Mouse (Mus musculus): Measurements from ENCODE around the gene Olfr1373. TPM values are rescaled to one million over a fixed set of nuclear protein-coding genes. Genes with fewer than 3 reads are reported as not detected.
"Not testable (repeated sequence)": the region's sequence is repeated elsewhere in the genome, so short reads cannot be mapped to it uniquely, and the experiment has no call there.

Gene Olfr1373
- polyA plus RNA-seq, 1 experiment = not detected

DNA sequence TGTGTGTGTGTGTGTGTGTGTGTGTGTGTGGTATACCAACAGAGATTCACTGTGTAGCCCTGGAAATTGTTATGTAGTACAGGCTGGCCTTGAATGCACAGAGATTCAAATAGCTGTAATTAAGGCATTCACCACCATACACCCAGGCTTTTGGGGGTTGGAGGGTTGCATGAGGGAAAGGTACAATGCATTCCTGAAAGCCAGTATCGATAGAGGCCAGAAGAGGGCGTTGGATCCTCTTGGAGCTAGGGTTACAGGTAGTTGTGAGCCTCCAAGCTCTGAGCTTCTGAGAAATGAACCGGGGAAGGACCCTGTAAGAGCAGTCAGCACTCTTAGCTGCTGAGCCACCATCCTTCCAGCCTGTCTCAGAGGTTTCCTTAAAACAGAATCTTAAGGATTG, 16.2 kb downstream of the Olfr1373 start:
- Histone ChIP-seq H3K4me1 (ENCODE audit: control insufficient read depth, insufficient read depth, low read length) (peaks cover 15% of the 10 kb centered on the region), H3K4me3 (ENCODE audit: insufficient read depth, low read length) (no peak overlapping the region), H3K27ac (ENCODE audit: insufficient read depth, low read length) (peak overlapping the region; percentile 66)
- TF ChIP-seq CTCF (IDR thresholded peaks at IDR 0.05; ENCODE audit: extremely low read depth, insufficient read depth, low read length) (0 out of 2 replicates have a peak, but pooled peaks have one; percentile 6), POLR2A (IDR thresholded peaks at IDR 0.05; ENCODE audit: extremely low read depth, insufficient read depth, low read length) (no peak)

- no peak overlapping the region for H3K4me3 ChIP-seq (ENCODE audit: insufficient read depth, low read length)
- 0 out of 2 replicates have a peak, but pooled peaks have one; percentile 7 for TF ChIP-seq POLR2A (IDR thresholded peaks at IDR 0.05; ENCODE audit: extremely low read depth, insufficient read depth, low read length)
- TF ChIP-seq CTCF (IDR thresholded peaks at IDR 0.05; ENCODE audit: extremely low read depth, insufficient read depth, low read length) = no peak
- H3K4me1 ChIP-seq (ENCODE audit: control insufficient read depth, insufficient read depth, low read length) = peaks cover 15% of the 10 kb centered on the region
- peak overlapping the region; percentile 66 for H3K27ac ChIP-seq (ENCODE audit: insufficient read depth, low read length)
These were observed 16.8 kb downstream of the Olfr1373 start for GRCm38 (mm10) chr11:52128316-52129061.

DNA sequence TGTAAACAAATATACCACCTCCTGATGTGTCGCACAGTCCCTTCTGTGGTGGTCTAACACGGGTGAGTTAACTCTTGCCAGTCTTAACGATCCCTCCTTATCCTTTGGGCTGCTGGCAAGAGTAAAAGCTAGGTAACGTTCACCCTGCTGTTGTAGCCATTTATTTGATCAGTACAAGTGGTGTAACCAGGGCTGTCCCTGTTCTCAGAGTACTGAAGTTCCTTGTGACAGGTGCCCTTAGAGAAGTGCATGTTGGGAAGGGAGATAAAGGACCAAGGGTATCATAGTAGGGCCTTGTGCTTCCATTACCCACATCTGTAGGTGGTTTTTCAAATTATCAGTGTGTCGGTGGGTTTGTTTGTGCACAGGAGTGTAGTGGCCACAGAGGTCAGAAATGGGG, 17.6 kb downstream of the Olfr1373 start:
- H3K4me1 ChIP-seq (ENCODE audit: control insufficient read depth, insufficient read depth, low read length) = peaks cover 15% of the 10 kb centered on the region
- H3K27ac ChIP-seq (ENCODE audit: insufficient read depth, low read length) = 0 out of 2 replicates have a peak overlapping the region, but pooled peaks have one; percentile 26
- TF ChIP-seq CTCF (IDR thresholded peaks at IDR 0.05; ENCODE audit: extremely low read depth, insufficient read depth, low read length) (no peak), POLR2A (IDR thresholded peaks at IDR 0.05; ENCODE audit: extremely low read depth, insufficient read depth, low read length) (no peak)
- H3K4me3 ChIP-seq (ENCODE audit: insufficient read depth, low read length) = no peak overlapping the region

- Histone ChIP-seq H3K4me3 (ENCODE audit: insufficient read depth, low read length) (no peak overlapping the region), H3K4me1 (ENCODE audit: control insufficient read depth, insufficient read depth, low read length) (peaks cover 15% of the 10 kb centered on the region), H3K27ac (ENCODE audit: insufficient read depth, low read length) (no peak overlapping the region)
- TF ChIP-seq CTCF (IDR thresholded peaks at IDR 0.05; ENCODE audit: extremely low read depth, insufficient read depth, low read length) (no peak), POLR2A (IDR thresholded peaks at IDR 0.05; ENCODE audit: extremely low read depth, insufficient read depth, low read length) (no peak)
These were observed 18.2 kb downstream of the Olfr1373 start for GRCm38 (mm10) chr11:52127169-52127568.

DNA sequence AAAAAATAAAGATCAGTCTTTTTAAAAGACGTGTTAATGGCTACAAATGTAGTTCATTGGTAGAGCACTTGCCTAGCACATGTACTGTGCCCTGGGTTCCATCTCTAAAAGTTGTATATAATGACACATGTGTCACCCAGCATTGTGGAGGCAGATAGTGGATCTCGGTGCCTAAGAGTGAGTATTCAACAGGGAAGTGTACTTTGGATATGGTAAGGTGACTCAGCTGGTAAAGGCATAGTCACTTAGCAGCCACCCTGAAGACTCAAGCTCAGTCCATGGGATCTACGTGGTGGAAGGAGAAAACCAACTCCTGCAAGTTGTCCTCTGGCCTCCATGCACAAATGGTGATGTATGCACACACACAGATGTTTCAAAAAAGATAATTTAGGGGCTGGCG, 20.9 kb downstream of the Olfr1373 start:
- TF ChIP-seq CTCF (IDR thresholded peaks at IDR 0.05; ENCODE audit: extremely low read depth, insufficient read depth, low read length) = no peak
- TF ChIP-seq POLR2A (IDR thresholded peaks at IDR 0.05; ENCODE audit: extremely low read depth, insufficient read depth, low read length) = no peak
- peaks cover 8% of the 10 kb centered on the region for H3K4me1 ChIP-seq (ENCODE audit: control insufficient read depth, insufficient read depth, low read length)

GRCm38 (mm10) chr11:52122045-52122444, 23.3 kb downstream of the Olfr1373 start:
- no peak for TF ChIP-seq CTCF (IDR thresholded peaks at IDR 0.05; ENCODE audit: extremely low read depth, insufficient read depth, low read length)
- no peak for TF ChIP-seq POLR2A (IDR thresholded peaks at IDR 0.05; ENCODE audit: extremely low read depth, insufficient read depth, low read length)
- no peak overlapping the region for H3K4me3 ChIP-seq (ENCODE audit: insufficient read depth, low read length)
- peaks cover 2% of the 10 kb centered on the region; the same call in 1 of the 2 replicates for H3K4me1 ChIP-seq (ENCODE audit: control insufficient read depth, insufficient read depth, low read length)
- no peak overlapping the region for H3K27ac ChIP-seq (ENCODE audit: insufficient read depth, low read length)

More for the DNA sequence above, 20.9 kb downstream of the Olfr1373 start:
- H3K4me3 ChIP-seq (ENCODE audit: insufficient read depth, low read length) = no peak overlapping the region
- no peak overlapping the region for H3K27ac ChIP-seq (ENCODE audit: insufficient read depth, low read length)

GRCm38 (mm10) chr11:52120415-52120814, 24.9 kb downstream of the Olfr1373 start:
- H3K27ac ChIP-seq (ENCODE audit: insufficient read depth, low read length); H3K4me1 ChIP-seq (ENCODE audit: control insufficient read depth, insufficient read depth, low read length); H3K4me3 ChIP-seq (ENCODE audit: insufficient read depth, low read length): not testable (repeated sequence)

GRCm38 (mm10) chr11:52117156-52117555, 28.2 kb downstream of the Olfr1373 start:
- no peak overlapping the region for H3K27ac ChIP-seq (ENCODE audit: insufficient read depth, low read length)

GRCm38 (mm10) chr11:52116117-52116516, 29.2 kb downstream of the Olfr1373 start:
- not testable (repeated sequence) for H3K4me3 ChIP-seq (ENCODE audit: insufficient read depth, low read length); H3K4me1 ChIP-seq (ENCODE audit: control insufficient read depth, insufficient read depth, low read length); H3K27ac ChIP-seq (ENCODE audit: insufficient read depth, low read length)

More at GRCm38 (mm10) chr11:52117156-52117555, 28.2 kb downstream of the Olfr1373 start:
- peaks cover 4% of the 10 kb centered on the region; the same call in 1 of the 2 replicates for H3K4me1 ChIP-seq (ENCODE audit: control insufficient read depth, insufficient read depth, low read length)
- H3K4me3 ChIP-seq (ENCODE audit: insufficient read depth, low read length) = no peak overlapping the region
- TF ChIP-seq CTCF (IDR thresholded peaks at IDR 0.05; ENCODE audit: extremely low read depth, insufficient read depth, low read length) (no peak), POLR2A (IDR thresholded peaks at IDR 0.05; ENCODE audit: extremely low read depth, insufficient read depth, low read length) (no peak)

- Histone ChIP-seq H3K27ac (ENCODE audit: insufficient read depth, low read length) (no peak overlapping the region), H3K4me3 (ENCODE audit: insufficient read depth, low read length) (no peak overlapping the region), H3K4me1 (ENCODE audit: control insufficient read depth, insufficient read depth, low read length) (peaks cover 6% of the 10 kb centered on the region; the same call in 1 of the 2 replicates)
- no peak for TF ChIP-seq POLR2A (IDR thresholded peaks at IDR 0.05; ENCODE audit: extremely low read depth, insufficient read depth, low read length)
- TF ChIP-seq CTCF (IDR thresholded peaks at IDR 0.05; ENCODE audit: extremely low read depth, insufficient read depth, low read length) = no peak
These were observed 29.8 kb downstream of the Olfr1373 start for GRCm38 (mm10) chr11:52115479-52115878.

All from cortical plate, adult 2 months (tissue).